ENCODE assay signal across 17 mouse cellular contexts in the genomic region with DNA sequence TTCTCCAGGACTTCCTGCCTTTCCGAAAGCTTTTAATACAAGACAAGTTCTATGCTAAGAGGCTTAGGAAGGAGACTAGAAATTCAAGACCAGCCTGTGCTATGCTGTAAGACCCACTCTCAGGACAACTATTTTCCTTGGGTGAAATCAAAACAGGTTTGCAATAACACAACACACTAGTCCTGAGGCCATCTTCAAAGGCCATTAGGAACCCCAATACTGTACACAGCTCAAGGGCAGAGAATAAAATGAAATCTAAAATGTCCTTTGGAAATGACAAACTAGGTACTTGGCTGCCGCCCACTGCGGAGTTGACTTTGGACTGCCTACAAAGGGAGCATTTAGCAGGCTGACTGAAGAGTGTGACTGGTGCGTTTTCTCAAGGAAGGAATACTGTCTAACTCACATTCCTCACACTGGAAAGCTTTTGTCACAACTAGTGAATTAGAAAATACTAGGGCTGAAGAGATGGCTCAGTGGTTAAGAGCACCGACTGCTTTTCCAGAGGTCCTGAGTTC. TPM values are rescaled to one million over a fixed set of nuclear protein-coding genes. Genes with fewer than 3 reads are reported as not detected.
DNase-seq lines count a peak whose midpoint lies in the region; ATAC-seq and TF ChIP-seq lines count a peak whose summit lies in the region.
"Had no signal": no experiment of that assay in that cellular context is flagged by ENCODE, and none has a peak within 500 bp of the region (broad histone marks: within the 10 kb centered on the region; RNA-seq: fewer than 3 reads in every experiment).

No protein-coding gene starts in this region.

- 0 out of 2 replicates have a peak, but pooled peaks cover 5% of the 10 kb centered on the region for H3K4me1 ChIP-seq in heart, embryonic 12.5 days (replicated peaks)
- H3K4me1 ChIP-seq in liver, adult 2 months (ENCODE audit: control insufficient read depth, insufficient read depth, low read length): peaks cover 9% of the 10 kb centered on the region; the same call in 1 of the 2 replicates
- H3K4me1 ChIP-seq in liver, postnatal 0 days (ENCODE audit: insufficient read depth): no peaks in the 10 kb centered on the region; the same call in 1 of the 2 replicates
- peaks cover 15% of the 10 kb centered on the region for H3K4me1 ChIP-seq in kidney, embryonic 16.5 days (ENCODE audit: insufficient read depth, low read length)
- H3K4me1 ChIP-seq in cerebellum, adult 2 months (ENCODE audit: control insufficient read depth, insufficient read depth, low read length): no peaks in the 10 kb centered on the region
- H3K4me1 ChIP-seq: forebrain, embryonic 12.5 days; midbrain, embryonic 13.5 days; neural tube, embryonic 12.5 days had no signal

- ATAC-seq in heart, embryonic 12.5 days (ENCODE audit: insufficient number of reproducible peaks, low FRiP score): no peak
- ATAC-seq in liver, postnatal 0 days: no peak
- no peak for ATAC-seq in kidney, embryonic 16.5 days (ENCODE audit: low FRiP score, low TSS enrichment)
- ATAC-seq: midbrain, embryonic 13.5 days had no signal

- H3K36me3 ChIP-seq in heart, embryonic 12.5 days: peaks cover 70% of the 10 kb centered on the region
- peaks cover 47% of the 10 kb centered on the region for H3K36me3 ChIP-seq in liver, adult 2 months (ENCODE audit: control insufficient read depth, insufficient read depth, low read length)
- H3K36me3 ChIP-seq in liver, postnatal 0 days (replicated peaks; ENCODE audit: insufficient read depth, low read length): peaks cover 51% of the 10 kb centered on the region
- peaks cover 40% of the 10 kb centered on the region for H3K36me3 ChIP-seq in kidney, embryonic 16.5 days (ENCODE audit: insufficient read depth, low read length)

- no peak for TF ChIP-seq EP300 in liver, postnatal 0 days (IDR thresholded peaks at IDR 0.05; ENCODE audit: low read depth)

- H3K4me2 ChIP-seq in heart, embryonic 12.5 days: no peak overlapping the region
- no peak overlapping the region for H3K4me2 ChIP-seq in liver, postnatal 0 days (ENCODE audit: low read depth, low read length)
- no peak overlapping the region for H3K4me2 ChIP-seq in kidney, embryonic 16.5 days (replicated peaks; ENCODE audit: low read depth, low read length)
- H3K4me2 ChIP-seq: forebrain, embryonic 12.5 days; liver, embryonic 15.5 days; midbrain, embryonic 13.5 days; neural tube, embryonic 12.5 days had no signal

- H3K79me2 ChIP-seq in liver, adult 2 months (ENCODE audit: control insufficient read depth, insufficient read depth, low read length): no peaks in the 10 kb centered on the region

- TF ChIP-seq CTCF in liver, adult 2 months (IDR thresholded peaks at IDR 0.05; ENCODE audit: low read depth, low read length): no peak
- TF ChIP-seq CTCF in liver, postnatal 0 days (IDR thresholded peaks at IDR 0.05; ENCODE audit: low read depth): no peak
- TF ChIP-seq CTCF in cerebellum, adult 2 months (IDR thresholded peaks at IDR 0.05; ENCODE audit: borderline replicate concordance, insufficient read depth, low read depth, low read length): no peak

- H3K9me3 ChIP-seq in heart, embryonic 12.5 days (replicated peaks): no peaks in the 10 kb centered on the region
- no peaks in the 10 kb centered on the region for H3K9me3 ChIP-seq in liver, postnatal 0 days (ENCODE audit: low read length)
- H3K9me3 ChIP-seq in kidney, embryonic 16.5 days (ENCODE audit: low read length): no peaks in the 10 kb centered on the region
- H3K9me3 ChIP-seq: forebrain, embryonic 12.5 days; G1E; liver, embryonic 15.5 days; midbrain, embryonic 13.5 days; neural tube, embryonic 12.5 days had no signal

- no peaks in the 10 kb centered on the region for H3K27me3 ChIP-seq in heart, embryonic 12.5 days (replicated peaks)
- H3K27me3 ChIP-seq in liver, adult 2 months (ENCODE audit: control insufficient read depth, insufficient read depth, low read length): no peaks in the 10 kb centered on the region
- no peaks in the 10 kb centered on the region for H3K27me3 ChIP-seq in liver, postnatal 0 days (ENCODE audit: insufficient read depth, low read length)
- H3K27me3 ChIP-seq in kidney, embryonic 16.5 days (ENCODE audit: insufficient read depth, low read length): no peaks in the 10 kb centered on the region
- no peaks in the 10 kb centered on the region for H3K27me3 ChIP-seq in cerebellum, adult 2 months (ENCODE audit: control insufficient read depth, insufficient read depth, low read length)
- H3K27me3 ChIP-seq: forebrain, embryonic 12.5 days; liver, embryonic 15.5 days; midbrain, embryonic 13.5 days; neural tube, embryonic 12.5 days had no signal

- no peak for TF ChIP-seq POLR2A in liver, adult 2 months (IDR thresholded peaks at IDR 0.05; ENCODE audit: extremely low read depth, insufficient read depth, low read length)
- TF ChIP-seq POLR2A in cerebellum, adult 2 months (IDR thresholded peaks at IDR 0.05; ENCODE audit: borderline replicate concordance, insufficient read depth, low read length): no peak

- 84% methylated on average over 5 of the region's 5 CpGs for WGBS in heart, embryonic 12.5 days
- WGBS in liver, adult 2 months: 38% methylated on average over 5 of the region's 5 CpGs
- 90% methylated on average over 5 of the region's 5 CpGs for WGBS in liver, postnatal 0 days (ENCODE audit: insufficient replicate concordance)
- 85% methylated on average over 5 of the region's 5 CpGs for WGBS in kidney, embryonic 16.5 days
- 90% methylated on average over 5 of the region's 5 CpGs for WGBS in cerebellum, adult 2 months

- no peak overlapping the region for H3K27ac ChIP-seq in heart, embryonic 12.5 days (ENCODE audit: poor library complexity, severe bottlenecking)
- H3K27ac ChIP-seq in liver, adult 2 months (replicated peaks; ENCODE audit: insufficient read depth, low read depth, low read length): peak overlapping the region; percentile 49
- H3K27ac ChIP-seq in liver, postnatal 0 days (ENCODE audit: low read depth): no peak overlapping the region
- H3K27ac ChIP-seq in kidney, embryonic 16.5 days (ENCODE audit: low read length): peak overlapping the region; percentile 82; the same call in 1 of the 2 replicates
- no peak overlapping the region for H3K27ac ChIP-seq in cerebellum, adult 2 months (ENCODE audit: insufficient read depth, low read length)
- H3K27ac ChIP-seq: forebrain, embryonic 12.5 days; liver, embryonic 15.5 days; neural tube, embryonic 12.5 days had no signal

- no peak overlapping the region for H3K9ac ChIP-seq in heart, embryonic 12.5 days
- H3K9ac ChIP-seq in liver, adult 2 months (ENCODE audit: low read depth, low read length): no peak overlapping the region
- H3K9ac ChIP-seq in liver, postnatal 0 days (replicated peaks): no peak overlapping the region
- H3K9ac ChIP-seq in kidney, embryonic 16.5 days (replicated peaks; ENCODE audit: low read length): no peak overlapping the region
- H3K9ac ChIP-seq: forebrain, embryonic 12.5 days; liver, embryonic 15.5 days; midbrain, embryonic 13.5 days; neural tube, embryonic 12.5 days had no signal

- peak; percentile 21 to 23 for DNase-seq in heart, adult 18-20 months
- DNase-seq in liver, adult 2 months (ENCODE audit: extremely low read depth, low read depth, low spot score): peak; percentile 74
- no peak for DNase-seq in liver, postnatal 0 days
- DNase-seq in adrenal gland, postnatal 25 days: peak; percentile 44
- DNase-seq in MN1 (ENCODE audit: low spot score): no peak
- no peak for DNase-seq in cerebellum, adult 2 months
- DNase-seq: B cell, adult 2 months; cerebellum, adult 11 months; left cerebral cortex, postnatal 4 days; right cerebral cortex, adult 18-20 months had no signal

- H3K4me3 ChIP-seq in heart, embryonic 12.5 days: no peak overlapping the region
- no peak overlapping the region for H3K4me3 ChIP-seq in liver, adult 2 months (ENCODE audit: insufficient read depth, low read depth, low read length)
- H3K4me3 ChIP-seq in liver, postnatal 0 days (ENCODE audit: low read depth, low read length): no peak overlapping the region
- H3K4me3 ChIP-seq in kidney, embryonic 16.5 days (ENCODE audit: low read length): no peak overlapping the region
- H3K4me3 ChIP-seq in cerebellum, adult 2 months (replicated peaks; ENCODE audit: insufficient read depth, low read depth, low read length): no peak overlapping the region
- H3K4me3 ChIP-seq: forebrain, embryonic 12.5 days; liver, embryonic 15.5 days; midbrain, embryonic 13.5 days; neural tube, embryonic 12.5 days had no signal

RNA-seq across cellular contexts. Expression of a gene that starts 16.5 kb away (rescaled TPM):
- 10 to 100 TPM; 29.0 to 37.7 TPM for total RNA-seq in heart, adult 18-20 months (2021)
- polyA plus RNA-seq in heart, embryonic 12.5 days (2016; fragmentation: Nextera tagmentation; extraction: Ambion mirVana): 25.9 and 29.0 TPM in 2 replicates
- total RNA-seq in liver, adult 2 months (2014; rRNA removed): 11.3 and 11.6 TPM in 2 replicates
- polyA plus RNA-seq in liver, adult 2 months (2012; rRNA removed): 4.9 and 5.8 TPM in 2 replicates
- 21.7 and 22.5 TPM in 2 replicates for polyA plus RNA-seq in liver, postnatal 0 days (2015; fragmentation: Nextera tagmentation; extraction: Ambion mirVana)
- 35.3 and 36.6 TPM in 2 replicates for total RNA-seq in adrenal gland, postnatal 25 days (2021)
- polyA plus RNA-seq in kidney, embryonic 16.5 days (2015; fragmentation: Nextera tagmentation; extraction: Ambion mirVana): 37.7 and 42.8 TPM in 2 replicates
- polyA plus RNA-seq in cerebellum, adult 2 months (2012; rRNA removed): 30.0 and 30.5 TPM in 2 replicates

RNA-seq across cellular contexts. Expression of a gene that starts 21.6 kb away (rescaled TPM):
- 10 to 100 TPM; 32.6 to 33.8 TPM for total RNA-seq in heart, adult 18-20 months (2021)
- polyA plus RNA-seq in heart, embryonic 12.5 days (2016; fragmentation: Nextera tagmentation; extraction: Ambion mirVana): 60.1 and 60.9 TPM in 2 replicates
- total RNA-seq in liver, adult 2 months (2014; rRNA removed): 13.6 and 15.2 TPM in 2 replicates
- 5.7 and 6.9 TPM in 2 replicates for polyA plus RNA-seq in liver, adult 2 months (2012; rRNA removed)
- 14.4 and 17.0 TPM in 2 replicates for polyA plus RNA-seq in liver, postnatal 0 days (2015; fragmentation: Nextera tagmentation; extraction: Ambion mirVana)
- 56.4 and 57.6 TPM in 2 replicates for total RNA-seq in adrenal gland, postnatal 25 days (2021)
- 59.9 and 61.8 TPM in 2 replicates for polyA plus RNA-seq in kidney, embryonic 16.5 days (2015; fragmentation: Nextera tagmentation; extraction: Ambion mirVana)
- polyA plus RNA-seq in cerebellum, adult 2 months (2012; rRNA removed): 88.6 and 89.0 TPM in 2 replicates

Comparison
In these comparisons a context has a peak if more than half of its experiments do, and no peak if none do; other contexts are left out.
1. DNase-seq: peak in heart, adult 18-20 months (2 of 2), liver, adult 2 months (single experiment) and adrenal gland, postnatal 25 days (single experiment); none in liver, postnatal 0 days (single experiment), MN1 (single experiment) and cerebellum, adult 2 months (0 of 2).
2. H3K27ac ChIP-seq: peak in liver, adult 2 months (single experiment) and kidney, embryonic 16.5 days (single experiment); none in heart, embryonic 12.5 days (single experiment), liver, postnatal 0 days (single experiment) and cerebellum, adult 2 months (single experiment).